Mouse (Mus musculus): ENCODE data around the gene Krtap4-2. TPM values are rescaled to one million over a fixed set of nuclear protein-coding genes. Genes with fewer than 3 reads are reported as not detected.
"Not testable (repeated sequence)": the region's sequence is repeated elsewhere in the genome, so short reads cannot be mapped to it uniquely, and the experiment has no call there.

Gene Krtap4-2
- polyA plus RNA-seq (2012; rRNA removed) = not detected in 2 replicates

DNA sequence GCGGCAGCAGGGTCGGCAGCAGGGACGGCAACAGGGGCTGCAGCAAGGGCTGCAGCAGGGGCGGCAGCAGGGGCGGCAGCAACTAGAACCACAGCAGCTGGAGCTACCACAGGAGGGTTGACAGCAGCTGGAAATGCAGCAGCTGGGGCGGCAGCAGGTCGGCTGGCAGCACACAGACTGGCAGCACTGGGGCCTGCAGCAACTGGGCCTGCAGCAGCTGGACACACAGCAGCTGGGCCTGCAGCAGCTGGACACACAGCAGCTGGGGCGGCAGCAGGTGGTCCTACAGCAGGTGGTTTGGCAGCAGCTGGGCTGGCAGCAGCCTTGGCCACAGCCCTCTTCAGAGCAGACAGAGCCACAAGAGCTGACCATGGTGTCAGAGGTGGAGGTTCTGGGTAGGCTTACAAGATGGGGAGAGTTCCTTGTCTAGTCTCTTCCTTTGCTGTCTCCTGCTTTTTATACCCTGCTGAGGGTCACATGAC is at the start of gene Krtap4-2:
Gene Krtap4-2, minus strand, starts transcription at position 432 of the 482 bp plus-strand sequence.
- H3K4me1 ChIP-seq (ENCODE audit: control insufficient read depth, insufficient read depth, low read length) = no peaks in the 10 kb centered on the region
- no peak within 1 kb of the TSS for H3K4me3 ChIP-seq (ENCODE audit: insufficient read depth, low read depth, low read length)
- no peak for TF ChIP-seq CTCF (conservative IDR thresholded peaks at IDR 0.05; ENCODE audit: insufficient read depth, insufficient read length, low read depth, low read length)
- no peak for TF ChIP-seq POLR2A (IDR thresholded peaks at IDR 0.05; ENCODE audit: low read depth, low read length)
- H3K27ac ChIP-seq (ENCODE audit: insufficient read depth, low read depth, low read length) = no peak within 1 kb of the TSS
- no peaks in the 10 kb centered on the region for H3K27me3 ChIP-seq (replicated peaks; ENCODE audit: control insufficient read depth, insufficient read depth, low read length)
- no peaks in the 10 kb centered on the region for H3K36me3 ChIP-seq (ENCODE audit: control insufficient read depth, insufficient read depth, low read length)
- WGBS = 27% methylated on average over 8 of the region's 8 CpGs
- DNase-seq = no peak

DNA sequence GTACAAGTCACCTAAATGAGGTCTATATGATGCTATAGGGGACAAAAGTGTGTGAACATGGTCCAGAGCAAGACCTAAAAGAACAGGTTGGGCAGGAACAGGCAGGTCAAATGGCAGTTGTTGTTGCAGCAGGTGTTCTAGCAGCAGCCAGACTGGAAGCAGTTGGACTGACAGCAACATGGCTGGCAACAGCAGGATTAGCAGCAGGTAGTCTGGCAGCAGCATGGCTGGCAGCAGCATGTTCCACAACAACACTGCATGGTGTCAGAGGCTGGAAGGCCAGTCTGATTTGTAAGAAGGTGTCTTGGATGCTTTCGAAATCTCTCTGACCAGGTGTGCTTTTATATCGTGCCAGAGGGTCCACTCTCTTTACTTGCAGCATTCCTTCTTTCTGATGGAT is 48.6 kb upstream of the Krtap4-2 start:
- Histone ChIP-seq H3K4me1 (ENCODE audit: control insufficient read depth, insufficient read depth, low read length) (no peaks in the 10 kb centered on the region), H3K27me3 (replicated peaks; ENCODE audit: control insufficient read depth, insufficient read depth, low read length) (no peaks in the 10 kb centered on the region), H3K36me3 (ENCODE audit: control insufficient read depth, insufficient read depth, low read length) (no peaks in the 10 kb centered on the region), H3K4me3 (ENCODE audit: insufficient read depth, low read depth, low read length) (no peak overlapping the region), H3K27ac (ENCODE audit: insufficient read depth, low read depth, low read length) (no peak overlapping the region)
- 90% methylated on average over 2 of the region's 2 CpGs for WGBS
- no peak for DNase-seq
- TF ChIP-seq POLR2A (IDR thresholded peaks at IDR 0.05; ENCODE audit: low read depth, low read length) = no peak
- no peak for TF ChIP-seq CTCF (conservative IDR thresholded peaks at IDR 0.05; ENCODE audit: insufficient read depth, insufficient read length, low read depth, low read length)

DNA sequence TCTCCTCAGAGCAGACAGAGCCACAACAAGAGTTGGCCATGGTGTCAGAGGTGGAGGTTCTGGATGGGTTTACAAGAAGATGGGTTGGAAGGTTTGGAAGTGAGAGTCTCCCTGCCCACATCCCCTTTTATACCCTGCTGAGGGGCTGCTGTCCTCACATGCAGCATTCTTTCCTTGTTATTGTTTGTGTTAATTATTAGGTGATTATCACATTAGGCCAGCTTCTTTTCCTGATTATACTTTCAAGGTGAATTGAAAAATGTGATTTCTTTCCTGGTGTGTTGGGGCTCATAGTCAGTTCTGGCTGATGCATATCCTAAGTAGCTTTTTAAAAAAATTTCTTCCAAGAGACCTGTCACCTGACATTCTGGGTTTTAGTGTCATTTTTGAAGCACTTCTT is 31.0 kb upstream of the Krtap4-2 start, which contains the start of gene Krtap4-6:
Gene Krtap4-6, minus strand, starts transcription at position 101 of the 400 bp plus-strand sequence.
- no peaks in the 10 kb centered on the region for H3K27me3 ChIP-seq (replicated peaks; ENCODE audit: control insufficient read depth, insufficient read depth, low read length)
- H3K36me3 ChIP-seq (ENCODE audit: control insufficient read depth, insufficient read depth, low read length) = no peaks in the 10 kb centered on the region
- H3K27ac ChIP-seq (ENCODE audit: insufficient read depth, low read depth, low read length) = no peak within 1 kb of the TSS
- TF ChIP-seq CTCF (conservative IDR thresholded peaks at IDR 0.05; ENCODE audit: insufficient read depth, insufficient read length, low read depth, low read length) (no peak), POLR2A (IDR thresholded peaks at IDR 0.05; ENCODE audit: low read depth, low read length) (no peak)
- no peak for DNase-seq
- H3K4me1 ChIP-seq (ENCODE audit: control insufficient read depth, insufficient read depth, low read length) = no peaks in the 10 kb centered on the region
- no peak within 1 kb of the TSS for H3K4me3 ChIP-seq (ENCODE audit: insufficient read depth, low read depth, low read length)

DNA sequence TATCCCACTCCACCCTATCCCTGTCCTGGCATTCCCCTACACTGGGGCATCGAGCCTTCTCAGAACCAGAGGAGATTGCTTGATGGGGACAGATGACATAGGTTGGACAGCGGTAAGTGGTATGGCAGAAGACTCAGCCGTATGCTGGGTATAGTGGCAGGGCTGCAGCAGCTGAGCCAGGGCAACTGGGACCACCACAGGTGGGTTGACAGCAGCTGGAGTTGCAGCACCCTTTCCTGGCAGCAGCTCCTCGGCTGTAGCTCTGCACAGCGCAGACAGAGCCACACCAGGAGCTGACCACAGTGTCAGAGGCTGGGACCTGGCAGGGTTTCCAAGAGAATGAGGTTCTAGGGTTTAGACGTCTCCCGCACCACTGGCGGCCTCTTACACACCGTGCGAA is 27.9 kb upstream of the Krtap4-2 start:
- DNase-seq = no peak
- 84% methylated on average over 10 of the region's 10 CpGs for WGBS
- Histone ChIP-seq H3K4me3 (ENCODE audit: insufficient read depth, low read depth, low read length) (no peak overlapping the region), H3K27ac (ENCODE audit: insufficient read depth, low read depth, low read length) (no peak overlapping the region), H3K4me1 (ENCODE audit: control insufficient read depth, insufficient read depth, low read length) (no peaks in the 10 kb centered on the region), H3K36me3 (ENCODE audit: control insufficient read depth, insufficient read depth, low read length) (no peaks in the 10 kb centered on the region), H3K27me3 (replicated peaks; ENCODE audit: control insufficient read depth, insufficient read depth, low read length) (no peaks in the 10 kb centered on the region)
- no peak for TF ChIP-seq CTCF (conservative IDR thresholded peaks at IDR 0.05; ENCODE audit: insufficient read depth, insufficient read length, low read depth, low read length)

DNA sequence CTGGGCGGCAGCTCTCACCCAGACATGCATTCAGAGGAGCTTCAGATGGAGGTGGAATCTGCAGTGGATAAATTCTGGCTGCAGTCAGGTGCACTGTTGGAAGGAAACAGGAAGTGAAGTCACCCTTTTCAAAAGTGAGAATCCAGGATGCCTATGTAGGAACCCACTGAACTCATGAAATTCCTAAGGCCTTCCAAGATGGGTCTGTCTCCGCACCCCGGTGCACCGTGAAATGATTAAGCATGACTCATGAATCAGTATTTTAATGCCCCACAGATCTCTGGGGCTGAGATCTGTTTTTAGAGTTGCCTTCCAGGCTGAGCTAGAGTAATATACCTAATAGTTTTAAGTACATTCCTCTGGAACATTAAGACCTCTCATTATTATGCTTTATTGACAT is 24.4 kb upstream of the Krtap4-2 start:
- TF ChIP-seq CTCF (conservative IDR thresholded peaks at IDR 0.05; ENCODE audit: insufficient read depth, insufficient read length, low read depth, low read length) (no peak), POLR2A (IDR thresholded peaks at IDR 0.05; ENCODE audit: low read depth, low read length) (no peak)
- no peak for DNase-seq

DNA sequence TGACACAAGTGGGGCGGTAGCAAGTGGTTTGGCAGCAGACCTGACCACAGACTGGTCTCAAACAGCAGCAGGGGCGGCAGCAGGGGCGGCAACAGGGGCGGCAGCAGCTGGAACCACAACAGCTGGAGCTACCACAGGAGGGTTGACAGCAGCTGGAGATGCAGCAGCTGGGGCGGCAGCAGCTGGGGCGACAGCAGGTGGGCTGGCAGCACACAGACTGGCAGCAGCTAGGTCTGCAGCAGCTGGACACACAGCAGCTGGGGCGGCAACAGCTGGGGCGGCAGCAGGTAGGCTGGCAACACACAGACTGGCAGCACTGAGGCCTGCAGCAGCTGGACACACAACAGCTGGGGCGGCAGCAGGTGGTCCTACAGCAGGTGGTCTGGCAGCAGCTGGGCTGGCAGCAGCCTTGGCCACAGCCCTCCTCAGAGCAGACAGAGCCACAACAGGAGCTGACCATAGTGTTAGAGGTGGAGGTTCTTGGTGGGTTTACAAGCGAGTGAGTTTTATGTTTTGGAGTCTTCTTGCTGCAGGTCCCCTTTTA is 23.7 kb upstream of the Krtap4-2 start, which contains the start of gene Gm11563:
Gene Gm11563, minus strand, starts transcription at position 494 of the 544 bp plus-strand sequence.
- H3K27me3 ChIP-seq (replicated peaks; ENCODE audit: control insufficient read depth, insufficient read depth, low read length); DNase-seq; H3K27ac ChIP-seq (ENCODE audit: insufficient read depth, low read depth, low read length); H3K36me3 ChIP-seq (ENCODE audit: control insufficient read depth, insufficient read depth, low read length); H3K4me3 ChIP-seq (ENCODE audit: insufficient read depth, low read depth, low read length); H3K4me1 ChIP-seq (ENCODE audit: control insufficient read depth, insufficient read depth, low read length): not testable (repeated sequence)
- 56% methylated on average over 10 of the region's 10 CpGs for WGBS

More for the DNA sequence above, 24.4 kb upstream of the Krtap4-2 start:
- WGBS = 71% methylated on average over 4 of the region's 4 CpGs
- no peaks in the 10 kb centered on the region for H3K4me1 ChIP-seq (ENCODE audit: control insufficient read depth, insufficient read depth, low read length)
- H3K27ac ChIP-seq (ENCODE audit: insufficient read depth, low read depth, low read length) = no peak overlapping the region
- no peak overlapping the region for H3K4me3 ChIP-seq (ENCODE audit: insufficient read depth, low read depth, low read length)
- no peaks in the 10 kb centered on the region for H3K36me3 ChIP-seq (ENCODE audit: control insufficient read depth, insufficient read depth, low read length)
- no peaks in the 10 kb centered on the region for H3K27me3 ChIP-seq (replicated peaks; ENCODE audit: control insufficient read depth, insufficient read depth, low read length)

DNA sequence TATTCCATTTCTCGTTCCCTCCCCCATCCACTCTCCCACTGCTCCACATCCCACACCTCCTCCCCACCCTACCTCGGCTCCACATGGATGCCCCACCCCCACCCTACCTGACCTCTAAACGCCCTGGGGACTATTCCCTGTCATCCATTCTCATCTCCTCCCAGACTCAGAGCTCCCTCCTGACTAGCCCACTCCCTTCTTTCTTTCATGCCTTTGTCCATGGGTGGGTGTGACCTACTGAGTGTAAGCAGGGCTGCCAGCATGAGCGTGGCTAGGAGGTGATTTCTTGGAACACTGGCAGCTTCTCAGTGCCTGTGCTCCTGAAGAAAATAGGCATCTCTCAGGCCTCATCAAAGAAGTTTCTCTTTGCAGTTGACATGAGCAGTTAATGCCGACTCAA is 22.2 kb upstream of the Krtap4-2 start:
- Histone ChIP-seq H3K36me3 (ENCODE audit: control insufficient read depth, insufficient read depth, low read length) (no peaks in the 10 kb centered on the region), H3K27ac (ENCODE audit: insufficient read depth, low read depth, low read length) (no peak overlapping the region), H3K27me3 (replicated peaks; ENCODE audit: control insufficient read depth, insufficient read depth, low read length) (no peaks in the 10 kb centered on the region), H3K4me3 (ENCODE audit: insufficient read depth, low read depth, low read length) (no peak overlapping the region), H3K4me1 (ENCODE audit: control insufficient read depth, insufficient read depth, low read length) (no peaks in the 10 kb centered on the region)
- DNase-seq = no peak
- no peak for TF ChIP-seq CTCF (conservative IDR thresholded peaks at IDR 0.05; ENCODE audit: insufficient read depth, insufficient read length, low read depth, low read length)
- TF ChIP-seq POLR2A (IDR thresholded peaks at IDR 0.05; ENCODE audit: low read depth, low read length) = no peak
- 47% methylated on average over 5 of the region's 5 CpGs for WGBS

Measured in kidney, adult 2 months (tissue).